Mouse (Mus musculus) right cerebral cortex, postnatal 36 days (tissue): Measurements from ENCODE around the gene Capn1.

Experiments used
- DNase-seq, 2 experiments: peaks; one replicate each; pipeline ENCODE4 v3.0.0; 2022; ENCODE audit warnings: low spot score in 2 of 2, mixed read lengths in 1 of 2

Gene Capn1

GRCm38 (mm10) chr19:5990033-5990432, 25.7 kb downstream of the Capn1 start:
- no peak for DNase-seq

- DNase-seq: no peak
These were observed 26.1 kb downstream of the Capn1 start for GRCm38 (mm10) chr19:5989585-5989984.

- peak; percentile 8 to 11 for DNase-seq
These were observed 26.8 kb downstream of the Capn1 start for GRCm38 (mm10) chr19:5988815-5989452.

GRCm38 (mm10) chr19:5988027-5988814, 27.5 kb downstream of the Capn1 start:
- DNase-seq: no peak

GRCm38 (mm10) chr19:5986043-5986442, 29.7 kb downstream of the Capn1 start, which contains the start of gene Slc22a20:
Slc22a20 (minus strand) TSS chr19:5986143.
- no peak for DNase-seq

GRCm38 (mm10) chr19:5980477-5980876, 35.2 kb downstream of the Capn1 start:
- no peak for DNase-seq

GRCm38 (mm10) chr19:5977717-5978116, 38.0 kb downstream of the Capn1 start:
- DNase-seq: no peak

GRCm38 (mm10) chr19:5975676-5976075, 40.0 kb downstream of the Capn1 start:
- peak; percentile 3 to 11 for DNase-seq

GRCm38 (mm10) chr19:5975112-5975511, 40.6 kb downstream of the Capn1 start:
- no peak for DNase-seq

GRCm38 (mm10) chr19:5967664-5968063, 48.0 kb downstream of the Capn1 start:
- no peak for DNase-seq

- no peak for DNase-seq
These were observed 48.9 kb downstream of the Capn1 start for GRCm38 (mm10) chr19:5966786-5967185.

GRCm38 (mm10) chr19:5965910-5966309, 49.8 kb downstream of the Capn1 start:
- no peak for DNase-seq

GRCm38 (mm10) chr19:5965280-5965679, 50.4 kb downstream of the Capn1 start:
- peak; percentile 33 to 41 for DNase-seq

GRCm38 (mm10) chr19:5964804-5965203, 50.9 kb downstream of the Capn1 start:
- no peak for DNase-seq

- peak; percentile 75 to 77 for DNase-seq
These were observed 51.7 kb downstream of the Capn1 start, which contains the start of gene Pola2 for GRCm38 (mm10) chr19:5963883-5964562. Pola2 (minus strand) TSS chr19:5964202.

GRCm38 (mm10) chr19:5962651-5963050, 53.0 kb downstream of the Capn1 start:
- no peak for DNase-seq

- no peak for DNase-seq
These were observed 58.3 kb downstream of the Capn1 start for GRCm38 (mm10) chr19:5957371-5957770.

GRCm38 (mm10) chr19:5956685-5957084, 59.0 kb downstream of the Capn1 start:
- DNase-seq: peak; percentile 17 to 22

- no peak for DNase-seq
These were observed 59.7 kb downstream of the Capn1 start for GRCm38 (mm10) chr19:5955704-5956670.

GRCm38 (mm10) chr19:5954936-5955335, 60.8 kb downstream of the Capn1 start:
- no peak for DNase-seq

- DNase-seq: no peak
These were observed 61.5 kb downstream of the Capn1 start for GRCm38 (mm10) chr19:5954031-5954710.
